Mouse (Mus musculus) splenic B cell, adult 2 months (primary cell): ENCODE results near the gene Ctxn2.
A peak's percentile ranks its signal among the peaks of the same experiment; 100 is the strongest.

Source experiments
- DNase-seq: peaks from one replicate; pipeline ENCODE4 v3.0.0-alpha.2; 2011; ENCODE audit warnings: low read depth, low spot score
- H3K27me3 ChIP-seq: 2 replicates; pipeline ENCODE4 v1.6.1; 2012; ENCODE audit warnings: mild to moderate bottlenecking, low read length, moderate library complexity, mixed read lengths; ENCODE audit not compliant: control insufficient read depth, poor library complexity, insufficient read depth, severe bottlenecking
- H3K36me3 ChIP-seq: 2 replicates; pipeline ENCODE4 v1.6.1; 2012; ENCODE audit warnings: mild to moderate bottlenecking, low read length, moderate library complexity, mixed read lengths; ENCODE audit not compliant: control insufficient read depth, poor library complexity, insufficient read depth, severe bottlenecking

Gene Ctxn2

GRCm38 (mm10) chr2:125152388-125152787, 15.9 kb downstream of the Ctxn2 start, which contains the start of gene Slc12a1:
Gene Slc12a1 (plus strand): TSS chr2:125152505.
- no peaks in the 10 kb centered on the region for H3K36me3 ChIP-seq
- no peaks in the 10 kb centered on the region for H3K27me3 ChIP-seq
- no peak for DNase-seq

GRCm38 (mm10) chr2:125154294-125154693, 17.8 kb downstream of the Ctxn2 start:
- Histone ChIP-seq H3K27me3 (no peaks in the 10 kb centered on the region), H3K36me3 (no peaks in the 10 kb centered on the region)
- no peak for DNase-seq

GRCm38 (mm10) chr2:125155504-125155903, 19.0 kb downstream of the Ctxn2 start:
- Histone ChIP-seq H3K27me3 (no peaks in the 10 kb centered on the region), H3K36me3 (no peaks in the 10 kb centered on the region)
- no peak for DNase-seq

DNA sequence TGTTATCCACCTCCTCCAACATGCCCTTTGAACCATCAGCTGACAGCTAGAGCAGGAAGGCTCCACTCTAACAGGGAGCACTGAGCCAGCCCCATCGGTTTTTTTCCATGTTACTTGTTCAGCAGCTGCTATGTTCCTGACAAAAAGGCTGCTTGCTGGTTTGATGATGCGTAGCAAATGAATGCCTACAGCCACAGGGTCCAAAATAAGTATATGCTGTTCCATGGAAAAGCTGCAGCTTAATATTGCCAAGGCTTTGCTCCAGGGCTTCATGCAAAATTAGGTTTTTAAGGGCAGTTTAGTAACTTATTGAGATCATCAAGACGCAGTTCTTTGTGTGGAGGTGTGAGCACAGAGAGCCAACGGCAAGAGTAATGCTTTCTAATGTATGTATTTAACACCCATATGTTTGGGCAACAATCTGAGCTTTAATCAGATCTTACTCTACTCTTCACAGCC, 25.5 kb downstream of the Ctxn2 start:
- Histone ChIP-seq H3K36me3 (no peaks in the 10 kb centered on the region), H3K27me3 (no peaks in the 10 kb centered on the region)
- DNase-seq, result no peak

DNA sequence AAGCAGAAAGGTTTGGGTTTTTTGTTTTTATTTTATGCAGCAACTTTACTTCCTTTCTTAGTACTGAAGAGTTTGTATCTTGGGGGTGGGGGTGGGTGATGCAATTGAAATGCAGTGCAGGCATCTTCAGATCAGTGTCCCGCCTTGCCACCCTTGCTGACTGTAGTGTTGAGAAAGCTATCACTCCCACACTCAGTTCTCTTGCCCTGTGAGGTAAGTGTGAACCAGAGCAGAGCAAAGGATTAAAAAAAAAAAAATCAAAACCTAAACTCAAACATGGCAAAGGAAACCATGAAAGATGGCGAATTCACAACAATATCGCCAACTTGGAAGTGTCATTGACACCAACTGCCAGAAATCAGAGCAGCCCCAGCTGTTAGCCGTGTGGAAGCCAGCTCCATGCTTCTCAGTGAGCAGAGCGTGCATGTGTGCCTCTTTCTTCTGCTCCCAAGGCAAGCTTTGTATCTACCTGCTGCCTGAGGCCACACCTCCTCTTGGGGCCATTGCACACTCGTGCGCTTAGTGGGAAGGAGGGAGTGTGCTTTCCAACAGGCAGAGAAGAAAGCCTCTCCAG, 41.8 kb downstream of the Ctxn2 start:
- Histone ChIP-seq H3K36me3 (no peaks in the 10 kb centered on the region), H3K27me3 (no peaks in the 10 kb centered on the region)
- no peak for DNase-seq

GRCm38 (mm10) chr2:125187904-125188303, 51.4 kb downstream of the Ctxn2 start:
- Histone ChIP-seq H3K27me3 (no peaks in the 10 kb centered on the region), H3K36me3 (no peaks in the 10 kb centered on the region)
- DNase-seq, result no peak

- Histone ChIP-seq H3K27me3 (no peaks in the 10 kb centered on the region), H3K36me3 (no peaks in the 10 kb centered on the region)
- DNase-seq, result peak; percentile 80
Measured at GRCm38 (mm10) chr2:125189197-125189596, 52.7 kb downstream of the Ctxn2 start.

GRCm38 (mm10) chr2:125192905-125193304, 56.4 kb downstream of the Ctxn2 start:
- Histone ChIP-seq H3K27me3 (no peaks in the 10 kb centered on the region), H3K36me3 (no peaks in the 10 kb centered on the region)
- DNase-seq, result no peak

DNA sequence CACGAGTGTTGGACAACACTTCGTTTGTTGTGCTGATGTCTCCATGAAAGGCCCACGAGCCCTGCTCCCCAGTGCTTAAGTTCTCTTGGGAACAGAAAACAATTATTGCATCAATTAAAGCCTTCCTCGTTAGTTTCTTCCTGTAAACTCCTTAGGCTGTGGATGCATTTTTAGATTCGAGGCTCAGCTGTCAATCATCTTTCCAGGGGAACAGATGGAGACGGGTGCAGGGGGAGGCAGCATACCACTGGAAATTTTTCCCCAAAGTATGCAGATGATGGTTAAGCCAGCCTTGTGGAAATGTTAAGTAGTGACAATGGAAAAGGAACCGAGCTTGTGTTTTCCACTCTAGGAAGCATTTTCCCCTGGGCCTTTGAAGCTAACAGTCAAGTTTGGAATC, 60.3 kb downstream of the Ctxn2 start:
- Histone ChIP-seq H3K36me3 (no peaks in the 10 kb centered on the region), H3K27me3 (no peaks in the 10 kb centered on the region)
- DNase-seq, result no peak
